Mouse (Mus musculus) heart, embryonic 15.5 days (tissue): ENCODE measurements at regions not wholly inside any gene's neighbourhood (a gene's known extent, or its start where the extent isn't known, plus 50 kb on each side); places are given as distances from the start of the nearest gene placed in this dataset.

Experiments
- ATAC-seq: fragments of 200-750 bp; cut with Nextera tagmentation; replicated peaks from 2 replicates; pipeline ENCODE4 v1.8.0; 2017; ENCODE audit warnings: low read depth, moderate TSS enrichment; ENCODE audit not compliant: insufficient number of reproducible peaks, insufficient read depth, low FRiP score
- H3K27ac ChIP-seq: fragments of 300-500 bp; sonication (generic); 2 replicates; pipeline ENCODE4 v1.5.1; 2015; ENCODE audit warnings: mild to moderate bottlenecking, inconsistent platforms
- H3K27me3 ChIP-seq: fragments of 300-500 bp; sonication (generic); 2 replicates; pipeline ENCODE4 v1.6.1; 2015; ENCODE audit warnings: inconsistent platforms
- H3K36me3 ChIP-seq: fragments of 300-500 bp; sonication (generic); 2 replicates; pipeline ENCODE4 v1.6.1; 2015; ENCODE audit warnings: mild to moderate bottlenecking, inconsistent platforms
- H3K4me1 ChIP-seq: fragments of 300-500 bp; sonication (generic); replicated peaks from 2 replicates; pipeline ENCODE4 v1.6.1; 2015; ENCODE audit warnings: inconsistent platforms
- H3K4me2 ChIP-seq: fragments of 300-500 bp; sonication (generic); 2 replicates; pipeline ENCODE4 v1.6.1; 2015; ENCODE audit warnings: inconsistent platforms, mild to moderate bottlenecking, moderate library complexity
- H3K4me3 ChIP-seq: fragments of 300-500 bp; sonication (generic); 2 replicates; pipeline ENCODE4 v1.5.1; 2015; ENCODE audit warnings: mild to moderate bottlenecking, inconsistent platforms
- H3K9ac ChIP-seq: fragments of 300-500 bp; sonication (generic); 2 replicates; pipeline ENCODE4 v1.6.1; 2015; ENCODE audit warnings: mild to moderate bottlenecking, inconsistent platforms
- H3K9me3 ChIP-seq: fragments of 300-500 bp; sonication (generic); replicated peaks from 2 replicates; pipeline ENCODE4 v1.6.1; 2016; ENCODE audit warnings: inconsistent platforms
- WGBS: fragments of 180-500 bp; shearing (Covaris S2); methylation state at CpG from one replicate; pipeline ENCODE4 v1.1.7; 2015; ENCODE audit warnings: mixed read lengths; 5-methylcytosine and 5-hydroxymethylcytosine counted together

DNA sequence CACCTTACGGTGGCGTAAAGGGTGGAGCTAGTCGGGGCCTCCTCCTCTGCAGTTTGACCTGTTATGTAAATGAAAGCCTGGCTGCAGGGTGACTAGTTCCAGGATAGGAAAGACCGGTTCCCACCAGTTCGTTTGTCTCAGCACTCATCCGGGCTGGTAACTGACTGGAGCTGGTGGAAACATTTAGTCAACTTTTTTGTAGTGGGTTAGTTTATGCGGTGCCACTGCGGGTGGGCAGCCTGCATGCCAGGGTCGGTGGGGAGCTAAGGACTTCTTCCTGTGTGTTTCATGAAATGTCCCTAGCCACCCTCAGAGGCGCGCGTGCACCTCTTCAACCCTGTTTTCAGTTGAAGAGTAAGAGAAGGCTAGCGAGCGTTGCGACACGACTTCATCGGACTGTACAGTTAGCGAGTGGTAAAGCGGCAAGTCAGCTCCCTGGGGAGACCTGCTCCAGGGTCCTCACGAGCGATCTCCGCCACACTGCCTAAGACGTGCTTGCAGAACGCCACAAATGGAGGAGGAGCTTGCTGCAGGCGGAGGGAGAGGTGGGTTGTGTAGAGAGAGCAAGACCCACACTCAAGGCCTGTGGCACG lies 76.5 kb upstream of the Gadd45a start:
- no peak; the same call in 1 of the 2 replicates for ATAC-seq
- peaks cover 17% of the 10 kb centered on the region; the same call in 1 of the 2 replicates for H3K27me3 ChIP-seq
- 9% methylated on average over 26 of the region's 26 CpGs for WGBS
- no peaks in the 10 kb centered on the region for H3K36me3 ChIP-seq
- H3K9me3 ChIP-seq: no peaks in the 10 kb centered on the region
- peak overlapping the region; percentile 37 for H3K4me3 ChIP-seq
- H3K4me1 ChIP-seq: peaks cover 6% of the 10 kb centered on the region; the same call in 1 of the 2 replicates
- H3K27ac ChIP-seq: no peak overlapping the region
- H3K9ac ChIP-seq: peak overlapping the region; percentile 39; the same call in 1 of the 2 replicates
- H3K4me2 ChIP-seq: peak overlapping the region; percentile 64

GRCm38 (mm10) chr6:67113261-67113660 lies 76.0 kb upstream of the Gadd45a start:
- Histone ChIP-seq H3K36me3 (no peaks in the 10 kb centered on the region), H3K4me1 (peaks cover 6% of the 10 kb centered on the region; the same call in 1 of the 2 replicates), H3K27ac (no peak overlapping the region), H3K4me3 (peak overlapping the region; percentile 37; the same call in 1 of the 2 replicates), H3K9ac (no peak overlapping the region), H3K4me2 (peak overlapping the region; percentile 64), H3K27me3 (peaks cover 17% of the 10 kb centered on the region; the same call in 1 of the 2 replicates), H3K9me3 (no peaks in the 10 kb centered on the region)
- no peak for ATAC-seq
- WGBS: 63% methylated on average over 4 of the region's 4 CpGs

GRCm38 (mm10) chr6:67112311-67112710 lies 75.1 kb upstream of the Gadd45a start:
- H3K4me1 ChIP-seq: peaks cover 6% of the 10 kb centered on the region; the same call in 1 of the 2 replicates
- H3K36me3 ChIP-seq: no peaks in the 10 kb centered on the region
- H3K9ac ChIP-seq: no peak overlapping the region
- ATAC-seq: no peak
- peaks cover 17% of the 10 kb centered on the region; the same call in 1 of the 2 replicates for H3K27me3 ChIP-seq
- H3K9me3 ChIP-seq: no peaks in the 10 kb centered on the region
- no peak overlapping the region for H3K4me2 ChIP-seq
- 64% methylated on average over 6 of the region's 6 CpGs for WGBS
- H3K27ac ChIP-seq: no peak overlapping the region
- no peak overlapping the region for H3K4me3 ChIP-seq

DNA sequence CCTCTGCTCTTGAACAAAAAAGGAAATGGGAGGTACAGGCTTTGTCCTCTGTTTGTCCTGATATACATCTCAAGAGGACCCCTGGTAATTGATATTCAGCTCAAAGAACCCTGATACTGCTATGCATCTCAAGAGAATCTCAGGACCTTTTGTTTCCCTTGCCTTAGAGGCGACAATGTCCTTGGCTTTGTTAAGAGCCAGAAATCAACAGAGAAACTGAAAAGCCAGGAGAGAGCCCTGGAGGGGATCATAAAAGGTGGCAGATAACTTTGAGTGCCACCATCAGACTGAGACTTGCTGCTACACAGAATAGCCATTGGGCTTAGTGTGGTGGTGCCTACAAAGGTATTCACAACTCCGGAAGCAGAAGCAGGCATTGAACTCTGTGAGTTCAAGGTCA lies 74.3 kb upstream of the Gadd45a start:
- H3K4me3 ChIP-seq: no peak overlapping the region
- peaks cover 6% of the 10 kb centered on the region; the same call in 1 of the 2 replicates for H3K4me1 ChIP-seq
- no peak overlapping the region for H3K9ac ChIP-seq
- WGBS: 64% methylated on average over 2 of the region's 2 CpGs
- H3K4me2 ChIP-seq: no peak overlapping the region
- peaks cover 15% of the 10 kb centered on the region; the same call in 1 of the 2 replicates for H3K27me3 ChIP-seq
- ATAC-seq: no peak
- H3K9me3 ChIP-seq: no peaks in the 10 kb centered on the region
- no peak overlapping the region for H3K27ac ChIP-seq
- H3K36me3 ChIP-seq: no peaks in the 10 kb centered on the region

DNA sequence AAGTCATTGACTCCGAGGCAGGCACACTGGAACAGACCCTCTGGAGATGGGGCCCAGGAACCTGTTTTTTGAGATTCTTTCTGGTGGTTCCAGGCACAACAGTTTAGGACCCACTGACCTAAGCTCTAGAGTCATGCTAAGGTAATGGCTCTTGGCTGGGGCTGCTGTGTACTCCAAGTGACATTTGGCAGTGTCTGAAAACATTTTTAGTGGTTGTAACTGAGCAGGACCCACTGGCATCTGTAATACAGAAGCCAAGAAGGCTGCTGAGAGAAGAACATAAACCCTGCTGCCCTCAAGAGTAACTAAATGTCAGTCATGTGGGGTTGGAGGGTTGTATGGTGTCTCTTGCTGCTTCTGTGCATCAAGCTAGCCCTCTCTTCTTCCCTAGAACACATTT lies 73.1 kb upstream of the Gadd45a start:
- no peak overlapping the region for H3K4me2 ChIP-seq
- WGBS: 67% methylated on average over 1 of the region's 1 CpGs
- H3K9ac ChIP-seq: no peak overlapping the region
- no peaks in the 10 kb centered on the region for H3K9me3 ChIP-seq
- ATAC-seq: no peak
- H3K27ac ChIP-seq: no peak overlapping the region
- no peak overlapping the region for H3K4me3 ChIP-seq
- H3K36me3 ChIP-seq: no peaks in the 10 kb centered on the region
- H3K4me1 ChIP-seq: peaks cover 6% of the 10 kb centered on the region; the same call in 1 of the 2 replicates
- 0 out of 2 replicates have a peak, but pooled peaks cover 11% of the 10 kb centered on the region for H3K27me3 ChIP-seq

GRCm38 (mm10) chr6:67109774-67110173 lies 72.5 kb upstream of the Gadd45a start:
- 54% methylated on average over 4 of the region's 4 CpGs for WGBS
- H3K9ac ChIP-seq: no peak overlapping the region
- H3K9me3 ChIP-seq: no peaks in the 10 kb centered on the region
- no peak for ATAC-seq
- H3K4me3 ChIP-seq: no peak overlapping the region
- H3K36me3 ChIP-seq: no peaks in the 10 kb centered on the region
- H3K27me3 ChIP-seq: 0 out of 2 replicates have a peak, but pooled peaks cover 6% of the 10 kb centered on the region
- H3K4me1 ChIP-seq: peaks cover 6% of the 10 kb centered on the region; the same call in 1 of the 2 replicates
- H3K27ac ChIP-seq: no peak overlapping the region
- no peak overlapping the region for H3K4me2 ChIP-seq

DNA sequence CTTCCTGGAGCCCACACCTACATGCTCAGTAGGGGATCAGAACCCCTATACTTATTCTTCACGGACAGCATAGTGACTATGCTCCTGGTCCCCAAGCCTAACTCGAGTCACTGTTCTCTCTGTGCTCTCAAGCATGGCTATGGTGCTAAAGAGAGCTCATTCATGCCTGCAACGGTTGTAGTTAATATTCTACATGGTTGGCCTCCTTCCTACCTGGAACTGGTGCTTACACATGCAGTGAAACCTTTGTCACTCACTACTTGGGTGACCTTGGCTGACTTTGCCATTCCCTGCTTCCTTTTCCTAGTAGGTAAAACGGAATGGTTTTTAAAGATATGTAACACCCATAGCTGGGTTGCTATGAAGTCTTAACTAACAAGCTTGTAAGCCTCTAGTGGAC lies 70.3 kb upstream of the Gadd45a start:
- no peak overlapping the region for H3K9ac ChIP-seq
- no peak overlapping the region for H3K4me3 ChIP-seq
- ATAC-seq: no peak
- 0 out of 2 replicates have a peak, but pooled peaks cover 5% of the 10 kb centered on the region for H3K27me3 ChIP-seq
- no peak overlapping the region for H3K27ac ChIP-seq
- H3K36me3 ChIP-seq: no peaks in the 10 kb centered on the region
- 77% methylated on average over 4 of the region's 4 CpGs for WGBS
- H3K4me1 ChIP-seq: peaks cover 5% of the 10 kb centered on the region
- no peaks in the 10 kb centered on the region for H3K9me3 ChIP-seq
- H3K4me2 ChIP-seq: no peak overlapping the region

DNA sequence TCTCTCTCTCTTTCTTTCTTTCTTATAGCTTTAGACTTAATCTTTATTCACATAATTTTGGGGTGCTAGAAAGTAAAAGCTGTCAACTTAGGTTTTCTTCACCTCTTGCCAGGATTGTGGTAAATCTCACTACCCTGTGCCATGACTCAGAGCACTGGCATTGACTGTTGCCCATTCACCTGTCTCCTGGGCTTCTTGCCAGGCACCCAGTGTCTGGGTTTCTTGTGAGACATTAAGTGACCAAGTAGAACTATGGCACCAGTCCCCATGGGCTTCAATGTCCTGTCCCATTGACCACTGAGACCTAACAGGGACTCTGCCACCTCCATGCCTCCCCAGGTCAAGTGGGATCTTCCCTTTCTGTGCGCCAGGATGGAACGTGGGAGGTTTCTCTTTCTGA lies 69.2 kb upstream of the Gadd45a start:
- no peak overlapping the region for H3K4me2 ChIP-seq
- no peak overlapping the region for H3K4me3 ChIP-seq
- H3K27ac ChIP-seq: no peak overlapping the region
- no peak overlapping the region for H3K9ac ChIP-seq
- 0 out of 2 replicates have a peak, but pooled peaks cover 5% of the 10 kb centered on the region for H3K27me3 ChIP-seq
- WGBS: 92% methylated on average over 2 of the region's 2 CpGs
- no peaks in the 10 kb centered on the region for H3K36me3 ChIP-seq
- no peak for ATAC-seq
- no peaks in the 10 kb centered on the region for H3K9me3 ChIP-seq
- peaks cover 7% of the 10 kb centered on the region for H3K4me1 ChIP-seq

DNA sequence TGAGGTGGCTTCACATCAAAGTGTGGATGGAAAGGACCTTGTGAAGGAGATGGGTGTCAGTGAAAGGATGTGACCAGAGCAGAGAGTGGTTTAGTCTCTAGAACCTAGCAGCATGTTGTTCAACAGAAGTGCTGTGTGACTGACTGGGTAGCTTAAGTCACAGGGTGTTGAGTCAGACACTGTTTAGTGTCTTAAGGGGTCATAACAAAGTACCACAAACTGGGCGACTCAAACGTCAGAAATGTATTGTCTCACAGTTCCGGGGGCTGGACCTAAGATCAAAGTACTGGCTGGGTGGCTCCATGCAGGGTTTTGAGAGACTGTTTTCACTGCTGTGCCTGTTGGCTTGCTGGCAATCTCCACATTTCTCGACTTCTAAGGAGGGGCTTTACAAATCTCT lies 68.1 kb upstream of the Gadd45a start:
- Histone ChIP-seq H3K36me3 (no peaks in the 10 kb centered on the region), H3K9me3 (no peaks in the 10 kb centered on the region), H3K4me2 (no peak overlapping the region), H3K9ac (no peak overlapping the region), H3K27ac (no peak overlapping the region), H3K4me3 (no peak overlapping the region), H3K4me1 (peaks cover 7% of the 10 kb centered on the region), H3K27me3 (no peaks in the 10 kb centered on the region)
- no peak for ATAC-seq
- 7% methylated on average over 4 of the region's 4 CpGs for WGBS

DNA sequence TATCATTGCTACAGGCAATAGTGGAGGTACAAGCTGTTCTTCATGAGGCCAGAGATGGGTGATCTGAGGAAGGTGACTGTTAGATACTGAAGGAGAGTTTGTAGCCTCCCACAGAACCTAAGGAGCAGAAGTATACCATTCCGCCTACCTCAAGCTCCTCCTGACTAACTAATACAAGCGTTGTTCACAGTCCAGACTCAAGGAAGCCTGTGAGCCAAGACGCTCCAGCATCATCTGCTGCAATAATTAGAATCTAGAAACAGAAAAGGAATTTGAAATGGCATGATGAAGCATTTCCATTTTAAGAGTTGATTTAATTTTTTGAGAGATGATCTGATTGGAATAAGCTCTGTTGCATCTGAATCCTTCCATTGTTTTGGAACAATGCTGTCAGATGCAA lies 66.9 kb upstream of the Gadd45a start:
- 84% methylated on average over 3 of the region's 3 CpGs for WGBS
- H3K9ac ChIP-seq: no peak overlapping the region
- no peak overlapping the region for H3K4me3 ChIP-seq

DNA sequence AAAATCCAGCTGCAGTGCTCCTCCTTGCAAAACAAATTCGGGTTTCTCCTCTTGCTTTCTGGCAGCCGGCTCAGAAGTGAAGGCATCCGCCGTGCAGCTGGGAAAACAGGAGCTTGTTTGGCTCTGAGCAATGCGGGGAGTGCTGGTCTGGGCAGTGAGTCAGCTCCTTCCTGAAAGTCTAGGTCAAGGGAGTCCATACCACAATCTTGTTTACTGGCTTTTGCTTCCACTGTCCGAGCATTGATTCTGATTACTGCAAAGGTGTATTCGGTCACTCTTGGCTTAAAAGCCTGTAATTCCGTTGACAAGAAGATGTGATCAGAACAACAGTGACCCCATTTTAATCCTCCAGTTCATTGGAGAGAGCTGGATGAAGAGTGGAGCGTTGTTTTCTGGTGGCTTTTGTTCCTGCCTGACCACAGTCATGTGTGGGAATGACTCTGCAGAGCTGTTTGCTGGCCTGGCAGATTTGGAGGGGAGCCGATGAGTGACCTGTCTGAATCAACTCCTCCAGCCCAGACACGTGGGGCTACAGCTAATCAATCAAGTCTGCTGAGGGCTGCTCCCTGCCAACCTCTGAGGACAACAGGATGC lies 65.4 kb upstream of the Gadd45a start:
- Histone ChIP-seq H3K27ac (0 out of 2 replicates have a peak overlapping the region, but pooled peaks have one; percentile 22), H3K9ac (no peak overlapping the region), H3K4me2 (no peak overlapping the region), H3K9me3 (no peaks in the 10 kb centered on the region), H3K4me3 (no peak overlapping the region), H3K27me3 (no peaks in the 10 kb centered on the region), H3K4me1 (peaks cover 7% of the 10 kb centered on the region), H3K36me3 (no peaks in the 10 kb centered on the region)
- ATAC-seq: no peak
- 33% methylated on average over 11 of the region's 11 CpGs for WGBS

More for the DNA sequence above, 66.9 kb upstream of the Gadd45a start:
- Histone ChIP-seq H3K27ac (no peak overlapping the region), H3K27me3 (no peaks in the 10 kb centered on the region), H3K4me1 (peaks cover 7% of the 10 kb centered on the region), H3K4me2 (no peak overlapping the region), H3K9me3 (no peaks in the 10 kb centered on the region), H3K36me3 (no peaks in the 10 kb centered on the region)
- ATAC-seq: no peak
